Mouse (Mus musculus) limb, embryonic 15.5 days (tissue): ENCODE measurements around the gene Mfsd12. TPM values are rescaled to one million over a fixed set of nuclear protein-coding genes. Genes with fewer than 3 reads are reported as not detected.

ENCODE experiments used
- ATAC-seq: fragments of 200-750 bp; cut with Nextera tagmentation; 2 replicates; pipeline ENCODE4 v1.8.0; 2017; ENCODE audit warnings: low read depth, moderate TSS enrichment; ENCODE audit not compliant: insufficient number of reproducible peaks, low FRiP score, low TSS enrichment
- H3K27ac ChIP-seq: fragments of 300-500 bp; sonication (generic); 2 replicates; pipeline ENCODE4 v1.5.1; 2015; ENCODE audit warnings: moderate library complexity, mild to moderate bottlenecking, inconsistent platforms
- H3K27me3 ChIP-seq: fragments of 300-500 bp; sonication (generic); 2 replicates; pipeline ENCODE4 v1.6.1; 2015; ENCODE audit warnings: inconsistent platforms
- H3K36me3 ChIP-seq: fragments of 300-500 bp; sonication (generic); 2 replicates; pipeline ENCODE4 v1.6.1; 2015; ENCODE audit warnings: inconsistent platforms
- H3K4me1 ChIP-seq: fragments of 300-500 bp; sonication (generic); 2 replicates; pipeline ENCODE4 v1.6.1; 2015; ENCODE audit warnings: inconsistent platforms
- H3K4me2 ChIP-seq: fragments of 300-500 bp; sonication (generic); 2 replicates; pipeline ENCODE4 v1.6.1; 2015; ENCODE audit warnings: mild to moderate bottlenecking, inconsistent platforms
- H3K4me3 ChIP-seq: fragments of 300-500 bp; sonication (generic); 2 replicates; pipeline ENCODE4 v1.5.1; 2015; ENCODE audit warnings: mild to moderate bottlenecking, inconsistent platforms
- H3K9ac ChIP-seq: fragments of 300-500 bp; sonication (generic); 2 replicates; pipeline ENCODE4 v1.6.1; 2015; ENCODE audit warnings: inconsistent platforms
- H3K9me3 ChIP-seq: fragments of 300-500 bp; sonication (generic); 2 replicates; pipeline ENCODE4 v1.6.1; 2016; ENCODE audit warnings: inconsistent platforms
- WGBS: fragments of 180-500 bp; shearing (Covaris S2); methylation state at CpG from one replicate; pipeline ENCODE4 v1.1.7; 2015; 5-methylcytosine and 5-hydroxymethylcytosine counted together
- polyA plus RNA-seq: library from polyadenylated mRNA; unstranded; fragments of >200 nt; fragmentation: Nextera tagmentation; extraction: Ambion mirVana; gene quantifications from 2 replicates; pipeline ENCODE4 v1.2.1, GENCODE M21; 2015

The Mfsd12 gene
- polyA plus RNA-seq, 1 experiment from 2014 or later: 13.3 TPM

DNA sequence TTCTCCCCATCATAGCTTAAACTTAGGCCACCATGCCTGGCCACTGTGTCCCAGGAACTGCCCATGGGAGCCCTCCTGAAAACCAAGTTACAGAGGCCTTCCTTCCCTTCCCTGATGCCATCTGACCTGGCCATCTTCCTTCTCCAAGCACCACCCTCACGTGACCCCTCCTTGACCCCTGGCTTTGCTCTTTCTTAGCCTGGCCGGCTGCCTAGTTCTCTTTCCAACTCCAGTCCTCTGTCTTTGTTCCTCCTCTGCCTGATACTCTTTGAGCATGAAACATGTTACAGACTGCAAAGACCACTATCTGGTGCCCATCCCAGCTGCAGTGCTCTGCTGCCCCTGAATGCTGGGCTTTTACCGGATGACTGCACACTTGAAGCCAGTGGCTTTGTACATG, 32.1 kb downstream of the Mfsd12 start:
- 59% methylated on average over 3 of the region's 3 CpGs for WGBS
- Histone ChIP-seq H3K27me3 (no peaks in the 10 kb centered on the region), H3K9ac (no peak overlapping the region), H3K9me3 (no peaks in the 10 kb centered on the region), H3K27ac (no peak overlapping the region), H3K36me3 (peaks cover 44% of the 10 kb centered on the region), H3K4me3 (no peak overlapping the region), H3K4me2 (no peak overlapping the region), H3K4me1 (peaks cover 42% of the 10 kb centered on the region)
- no peak for ATAC-seq

DNA sequence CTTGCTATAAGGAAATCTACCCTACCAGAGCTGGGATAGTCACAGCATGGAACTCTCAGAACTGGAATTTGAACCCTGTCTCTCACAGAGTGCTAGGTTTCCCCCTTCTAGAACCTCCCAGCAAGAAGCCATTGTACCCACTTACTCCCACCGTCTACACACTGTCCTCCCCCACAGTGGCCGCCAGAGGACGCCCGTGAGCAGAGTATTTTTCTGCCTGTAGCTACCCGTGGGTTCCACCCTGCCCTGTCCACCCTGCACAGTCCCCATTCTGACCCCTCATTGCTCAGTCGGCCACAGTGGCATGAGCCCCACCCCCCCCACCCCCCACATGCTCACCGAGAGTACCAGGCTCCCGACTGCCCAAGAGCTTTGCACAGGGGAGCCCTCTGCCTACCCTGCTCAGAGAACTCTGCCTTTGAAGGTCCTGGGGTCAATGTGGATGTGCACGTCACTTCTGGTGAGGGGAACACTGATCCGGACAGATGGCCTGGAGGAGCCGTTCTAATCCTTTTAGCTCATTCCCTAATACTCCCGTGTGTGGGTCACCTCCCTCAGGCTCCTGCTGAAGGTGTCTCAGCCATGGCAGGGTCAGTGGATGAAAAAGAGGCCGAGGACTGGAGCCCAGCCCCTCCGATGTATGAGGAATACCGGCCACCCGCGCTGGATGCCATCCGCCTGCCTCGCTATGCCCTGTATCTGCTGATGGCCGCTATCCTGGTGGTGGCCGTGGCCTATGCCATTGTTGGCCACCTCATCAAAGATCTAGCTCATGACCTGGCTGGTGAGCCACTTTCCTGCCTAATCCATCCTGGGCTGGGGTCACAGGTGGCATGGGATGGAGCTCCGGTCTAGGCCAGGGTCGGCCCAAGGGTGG, 32.7 kb downstream of the Mfsd12 start:
- H3K36me3 ChIP-seq: peaks cover 44% of the 10 kb centered on the region
- no peaks in the 10 kb centered on the region for H3K27me3 ChIP-seq
- no peaks in the 10 kb centered on the region for H3K9me3 ChIP-seq
- H3K9ac ChIP-seq: no peak overlapping the region
- H3K4me2 ChIP-seq: no peak overlapping the region
- 0 out of 2 replicates have a peak, but pooled peaks have one; percentile 31 for ATAC-seq
- H3K4me1 ChIP-seq: peaks cover 43% of the 10 kb centered on the region
- H3K27ac ChIP-seq: no peak overlapping the region
- H3K4me3 ChIP-seq: no peak overlapping the region
- WGBS: 61% methylated on average over 23 of the region's 23 CpGs

DNA sequence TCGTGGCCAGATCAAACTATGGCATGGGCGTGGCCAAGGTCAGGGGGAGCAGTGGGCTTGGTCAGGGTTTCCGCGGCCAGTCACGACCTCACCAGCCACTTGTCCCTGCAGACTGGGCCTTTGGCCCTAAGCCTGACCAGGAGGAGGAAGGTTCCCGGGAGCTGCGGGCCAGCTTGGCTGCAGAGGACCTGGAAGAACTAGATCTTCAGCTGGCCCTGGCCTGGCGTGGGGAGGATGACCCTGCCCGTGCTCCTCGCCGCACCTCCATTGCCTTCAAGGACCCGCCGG, 33.3 kb downstream of the Mfsd12 start:
- ATAC-seq: no peak
- Histone ChIP-seq H3K9me3 (no peaks in the 10 kb centered on the region), H3K4me3 (no peak overlapping the region), H3K27ac (no peak overlapping the region), H3K4me2 (no peak overlapping the region), H3K36me3 (peaks cover 44% of the 10 kb centered on the region), H3K9ac (no peak overlapping the region), H3K27me3 (no peaks in the 10 kb centered on the region), H3K4me1 (peaks cover 40% of the 10 kb centered on the region)
- WGBS: 89% methylated on average over 13 of the region's 13 CpGs

DNA sequence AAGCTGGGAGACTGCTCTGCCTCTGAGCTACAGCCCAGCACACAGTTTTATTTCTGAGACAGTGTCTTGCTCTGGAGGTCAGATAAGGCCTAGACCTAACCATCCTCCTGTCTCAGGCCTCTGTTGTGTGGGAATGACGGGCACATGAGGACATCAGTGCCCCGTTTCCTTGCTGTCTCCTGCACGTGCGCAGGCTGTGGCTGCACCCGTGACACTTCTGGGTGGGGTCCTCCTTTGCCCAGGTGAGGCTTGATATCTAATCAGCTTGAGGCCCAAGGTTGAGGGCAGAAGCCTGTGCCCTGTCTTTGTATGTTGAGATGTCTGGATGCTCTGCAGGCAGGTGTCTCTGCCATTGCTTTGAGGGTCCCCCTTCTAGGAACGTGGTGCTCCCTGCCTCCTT, 35.0 kb downstream of the Mfsd12 start:
- Histone ChIP-seq H3K4me2 (no peak overlapping the region), H3K9me3 (no peaks in the 10 kb centered on the region), H3K36me3 (peaks cover 35% of the 10 kb centered on the region), H3K27ac (no peak overlapping the region), H3K4me3 (no peak overlapping the region), H3K27me3 (no peaks in the 10 kb centered on the region), H3K4me1 (peaks cover 43% of the 10 kb centered on the region), H3K9ac (no peak overlapping the region)
- no peak for ATAC-seq
- WGBS: 88% methylated on average over 6 of the region's 6 CpGs

DNA sequence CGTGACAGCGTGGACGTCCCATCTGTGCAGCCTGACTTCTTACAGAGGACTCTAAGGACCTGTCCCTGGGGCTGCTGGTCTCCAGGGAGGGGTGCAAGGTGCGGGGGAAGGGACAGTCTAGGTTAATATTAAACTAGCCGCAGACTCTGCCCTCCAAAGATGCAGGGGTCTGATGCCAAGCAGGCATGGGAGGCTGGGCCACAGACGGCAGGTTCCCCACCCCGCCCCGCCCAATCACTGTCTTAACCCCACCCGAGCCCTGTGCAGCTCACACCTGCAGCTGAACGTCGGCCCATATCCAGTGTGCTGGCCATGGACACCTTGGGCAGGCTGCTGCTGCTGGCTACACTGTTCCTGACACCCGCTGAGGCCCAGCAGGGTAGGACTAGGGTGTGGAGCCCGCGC, 35.5 kb downstream of the Mfsd12 start, which contains the start of gene Smim24:
Gene Smim24, plus strand, starts transcription at position 271 of the 405 bp plus-strand sequence.
- Histone ChIP-seq H3K4me2 (peak within 1 kb of the TSS; percentile 55), H3K27ac (peak within 1 kb of the TSS; percentile 74), H3K9me3 (no peaks in the 10 kb centered on the region), H3K4me3 (peak within 1 kb of the TSS; percentile 29), H3K4me1 (peaks cover 48% of the 10 kb centered on the region), H3K9ac (peak within 1 kb of the TSS; percentile 33; the same call in 1 of the 2 replicates), H3K36me3 (peaks cover 35% of the 10 kb centered on the region), H3K27me3 (no peaks in the 10 kb centered on the region)
- no peak for ATAC-seq
- 60% methylated on average over 14 of the region's 14 CpGs for WGBS

DNA sequence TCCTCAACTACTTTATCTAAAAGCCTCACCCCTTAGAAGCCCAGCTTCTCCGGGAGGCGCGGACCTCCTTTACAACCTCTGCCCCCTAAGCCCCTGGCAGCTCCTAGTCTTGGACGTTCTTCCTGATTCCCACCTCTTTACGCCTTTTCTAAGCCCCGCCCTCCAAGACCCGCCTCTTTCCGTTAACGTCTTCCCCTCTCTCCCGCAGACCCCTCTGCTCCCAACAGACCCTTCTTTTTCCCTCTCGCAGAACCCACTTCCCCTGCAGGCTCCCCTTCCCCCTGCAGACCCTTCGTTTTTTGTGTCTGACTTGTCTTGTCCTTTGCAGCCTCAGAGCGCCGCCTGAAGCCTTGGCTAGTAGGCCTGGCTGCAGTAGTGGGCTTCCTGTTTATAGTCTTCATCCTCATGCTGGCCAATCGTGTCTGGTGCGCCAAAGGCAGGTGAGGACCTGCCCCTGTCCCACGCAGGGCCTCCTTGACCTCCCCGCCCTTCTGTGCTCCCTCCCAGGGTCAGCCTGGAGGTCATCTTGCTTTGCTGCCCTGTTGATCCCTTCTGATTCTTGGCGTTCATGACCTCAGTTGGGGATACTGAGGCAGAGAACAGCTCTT, 36.3 kb downstream of the Mfsd12 start:
- ATAC-seq: no peak
- WGBS: 7% methylated on average over 19 of the region's 19 CpGs
- H3K36me3 ChIP-seq: peaks cover 35% of the 10 kb centered on the region
- H3K27me3 ChIP-seq: no peaks in the 10 kb centered on the region
- H3K9ac ChIP-seq: peak overlapping the region; percentile 33; the same call in 1 of the 2 replicates
- peak overlapping the region; percentile 74 for H3K27ac ChIP-seq
- H3K4me3 ChIP-seq: peak overlapping the region; percentile 29
- peak overlapping the region; percentile 55 for H3K4me2 ChIP-seq
- peaks cover 51% of the 10 kb centered on the region for H3K4me1 ChIP-seq
- no peaks in the 10 kb centered on the region for H3K9me3 ChIP-seq

DNA sequence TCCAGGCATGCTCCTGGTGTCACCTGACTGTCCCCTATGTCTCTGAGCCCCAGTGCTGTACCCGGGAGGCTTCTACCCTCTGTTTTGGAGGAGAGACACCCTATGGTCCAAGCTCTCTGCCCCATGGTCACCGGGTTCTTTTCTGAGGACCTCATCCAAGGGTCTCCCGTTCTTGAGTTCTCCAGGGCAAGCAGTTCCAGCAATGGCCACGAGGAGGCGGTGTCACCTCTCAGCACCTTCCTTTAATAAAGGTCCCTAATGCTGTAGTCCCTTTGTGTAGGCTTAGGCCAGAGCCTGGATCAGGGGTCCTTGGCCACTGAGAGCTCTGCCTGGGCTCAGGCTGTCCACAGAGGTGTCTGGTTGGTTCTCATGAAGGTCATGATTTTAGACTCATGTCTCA, 37.8 kb downstream of the Mfsd12 start:
- Histone ChIP-seq H3K36me3 (peaks cover 39% of the 10 kb centered on the region), H3K9me3 (no peaks in the 10 kb centered on the region), H3K27ac (no peak overlapping the region), H3K4me2 (no peak overlapping the region), H3K4me3 (no peak overlapping the region), H3K27me3 (no peaks in the 10 kb centered on the region), H3K4me1 (peaks cover 44% of the 10 kb centered on the region), H3K9ac (no peak overlapping the region)
- ATAC-seq: no peak
- WGBS: 12% methylated on average over 5 of the region's 5 CpGs

DNA sequence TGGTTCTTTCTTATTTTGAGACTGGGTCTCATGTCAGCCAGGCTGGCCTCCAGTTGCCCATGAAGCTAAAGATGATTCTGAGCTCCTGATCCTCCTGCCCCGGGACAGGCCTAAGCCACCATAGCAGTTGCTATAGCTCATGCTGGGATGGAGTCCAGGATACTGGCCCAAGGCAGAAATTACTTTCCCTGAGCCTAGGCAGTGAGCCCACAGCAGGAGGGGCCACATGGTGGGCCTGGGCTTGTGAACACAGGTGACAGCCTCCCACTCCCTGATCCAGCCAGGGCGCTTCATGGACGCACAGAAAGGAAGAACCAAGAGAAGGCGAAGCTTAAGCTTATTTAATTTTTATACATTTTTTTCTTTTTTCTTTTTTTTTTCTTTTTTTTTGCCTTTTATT, 38.6 kb downstream of the Mfsd12 start:
- H3K9ac ChIP-seq: no peak overlapping the region
- no peaks in the 10 kb centered on the region for H3K9me3 ChIP-seq
- no peak for ATAC-seq
- WGBS: 73% methylated on average over 4 of the region's 4 CpGs
- H3K4me3 ChIP-seq: no peak overlapping the region
- peak overlapping the region; percentile 71; the same call in 1 of the 2 replicates for H3K27ac ChIP-seq
- H3K36me3 ChIP-seq: peaks cover 47% of the 10 kb centered on the region
- H3K4me1 ChIP-seq: peaks cover 50% of the 10 kb centered on the region
- H3K27me3 ChIP-seq: no peaks in the 10 kb centered on the region
- no peak overlapping the region for H3K4me2 ChIP-seq

DNA sequence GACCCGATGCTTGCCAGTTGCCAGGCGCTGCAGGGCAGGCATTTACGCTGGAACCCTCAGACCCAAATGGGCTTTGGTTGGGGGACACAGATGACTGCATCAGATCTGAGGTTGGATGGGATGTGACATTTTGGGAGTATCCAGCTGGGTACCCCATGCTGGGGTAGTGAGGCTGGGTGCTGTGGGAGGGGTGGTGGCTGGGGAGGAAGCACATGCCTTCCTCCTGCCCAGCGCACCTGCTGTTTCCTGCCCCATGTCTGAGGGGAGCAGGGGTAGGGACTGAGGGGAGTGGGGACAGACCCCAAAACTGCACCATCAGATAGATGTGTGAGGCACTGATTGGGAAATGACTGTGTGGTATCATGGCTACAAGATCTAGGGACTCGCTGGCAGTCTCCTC, 39.5 kb downstream of the Mfsd12 start:
- 0 out of 2 replicates have a peak overlapping the region, but pooled peaks have one; percentile 3 for H3K9ac ChIP-seq
- peak overlapping the region; percentile 71 for H3K27ac ChIP-seq
- 74% methylated on average over 5 of the region's 5 CpGs for WGBS
- no peak overlapping the region for H3K4me3 ChIP-seq
- no peaks in the 10 kb centered on the region for H3K27me3 ChIP-seq
- H3K4me1 ChIP-seq: peaks cover 59% of the 10 kb centered on the region
- H3K4me2 ChIP-seq: no peak overlapping the region
- H3K9me3 ChIP-seq: no peaks in the 10 kb centered on the region
- ATAC-seq: no peak
- peaks cover 43% of the 10 kb centered on the region for H3K36me3 ChIP-seq

DNA sequence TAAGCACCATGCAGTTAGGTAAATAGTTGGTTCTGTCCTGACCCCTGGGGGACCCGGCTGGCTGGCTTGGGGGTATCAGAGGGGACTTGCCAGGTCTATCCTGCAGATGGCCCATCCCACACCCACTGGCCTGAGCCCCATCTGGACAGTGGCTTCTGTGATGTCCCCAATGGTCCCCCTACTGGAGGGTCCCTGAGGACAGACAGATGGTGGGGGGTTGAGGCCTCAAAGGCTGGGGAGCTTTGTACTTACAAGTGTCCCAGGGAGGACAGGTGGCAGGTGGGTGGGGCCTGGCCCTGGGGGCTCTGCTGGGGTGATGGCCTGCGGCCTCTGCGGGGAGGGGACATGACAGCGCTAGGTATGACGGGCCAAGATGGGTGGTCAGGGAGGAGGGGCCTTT, 42.0 kb downstream of the Mfsd12 start:
- no peak overlapping the region for H3K27ac ChIP-seq
- H3K27me3 ChIP-seq: no peaks in the 10 kb centered on the region
- no peak for ATAC-seq
- H3K36me3 ChIP-seq: peaks cover 61% of the 10 kb centered on the region
- peaks cover 67% of the 10 kb centered on the region for H3K4me1 ChIP-seq
- no peaks in the 10 kb centered on the region for H3K9me3 ChIP-seq
- H3K4me2 ChIP-seq: no peak overlapping the region
- 65% methylated on average over 5 of the region's 5 CpGs for WGBS
- 0 out of 2 replicates have a peak overlapping the region, but pooled peaks have one; percentile 10 for H3K9ac ChIP-seq
- H3K4me3 ChIP-seq: no peak overlapping the region

DNA sequence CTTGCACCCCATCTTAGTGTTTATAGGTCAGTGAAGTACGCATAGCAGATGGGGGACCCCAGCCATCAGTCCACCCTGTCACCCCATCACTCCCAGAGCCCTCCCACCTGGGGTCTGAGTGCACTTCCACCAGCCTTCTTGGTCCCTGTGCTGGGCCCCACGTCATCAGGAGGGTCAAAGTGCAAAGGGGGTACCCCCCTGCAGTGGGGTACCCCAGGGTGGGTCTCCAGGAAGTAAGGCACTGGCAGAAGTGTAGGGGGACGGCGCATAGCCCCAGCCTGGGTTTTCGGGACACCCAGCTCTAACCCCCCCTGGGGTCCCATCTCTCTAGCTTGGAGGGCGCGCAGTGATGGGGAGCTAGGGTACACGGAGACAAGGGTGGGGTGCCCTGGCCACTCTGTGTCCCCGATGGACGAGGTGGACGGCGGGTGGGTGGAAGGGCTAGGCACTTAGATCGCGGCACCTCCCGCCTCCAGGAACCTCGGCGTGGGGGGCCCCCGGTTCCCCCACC, 42.6 kb downstream of the Mfsd12 start:
- Histone ChIP-seq H3K4me2 (no peak overlapping the region), H3K4me3 (no peak overlapping the region), H3K27me3 (no peaks in the 10 kb centered on the region), H3K27ac (no peak overlapping the region), H3K9me3 (no peaks in the 10 kb centered on the region), H3K9ac (no peak overlapping the region), H3K4me1 (peaks cover 70% of the 10 kb centered on the region), H3K36me3 (peaks cover 66% of the 10 kb centered on the region)
- WGBS: 81% methylated on average over 18 of the region's 18 CpGs
- no peak for ATAC-seq
